Mouse (Mus musculus) brain, embryonic 14.5 days (tissue): ENCODE data around the gene Thbd. TPM values are rescaled to one million over a fixed set of nuclear protein-coding genes. Genes with fewer than 3 reads are reported as not detected.

Experiments used
- DNase-seq: peaks from one replicate; pipeline ENCODE4 v3.0.0-alpha.2; 2011; ENCODE audit warnings: low read depth
- CTCF ChIP-seq: fragments of 200-500 bp; IDR thresholded peaks from 2 replicates; pipeline ENCODE4 v1.5.1; 2012; ENCODE audit warnings: inconsistent platforms, mild to moderate bottlenecking, moderate library complexity, borderline replicate concordance; ENCODE audit not compliant: insufficient read depth, insufficient read length; ENCODE audit errors: extremely low read depth
- POLR2A ChIP-seq: fragments of 200-500 bp; IDR thresholded peaks from 2 replicates; pipeline ENCODE4 v1.6.1; 2012; ENCODE audit warnings: mild to moderate bottlenecking, inconsistent platforms, borderline replicate concordance; ENCODE audit not compliant: poor library complexity, insufficient read depth, insufficient read length, severe bottlenecking; ENCODE audit errors: extremely low read depth
- polyA plus RNA-seq: library from polyadenylated mRNA; depleted of rRNA; stranded (reverse); fragments of >200 nt; gene quantifications from 2 replicates; pipeline ENCODE4 v1.2.3, GENCODE M21; 2012; rRNA removed

The Thbd gene
- polyA plus RNA-seq, result 4.6 and 6.4 TPM in 2 replicates

DNA sequence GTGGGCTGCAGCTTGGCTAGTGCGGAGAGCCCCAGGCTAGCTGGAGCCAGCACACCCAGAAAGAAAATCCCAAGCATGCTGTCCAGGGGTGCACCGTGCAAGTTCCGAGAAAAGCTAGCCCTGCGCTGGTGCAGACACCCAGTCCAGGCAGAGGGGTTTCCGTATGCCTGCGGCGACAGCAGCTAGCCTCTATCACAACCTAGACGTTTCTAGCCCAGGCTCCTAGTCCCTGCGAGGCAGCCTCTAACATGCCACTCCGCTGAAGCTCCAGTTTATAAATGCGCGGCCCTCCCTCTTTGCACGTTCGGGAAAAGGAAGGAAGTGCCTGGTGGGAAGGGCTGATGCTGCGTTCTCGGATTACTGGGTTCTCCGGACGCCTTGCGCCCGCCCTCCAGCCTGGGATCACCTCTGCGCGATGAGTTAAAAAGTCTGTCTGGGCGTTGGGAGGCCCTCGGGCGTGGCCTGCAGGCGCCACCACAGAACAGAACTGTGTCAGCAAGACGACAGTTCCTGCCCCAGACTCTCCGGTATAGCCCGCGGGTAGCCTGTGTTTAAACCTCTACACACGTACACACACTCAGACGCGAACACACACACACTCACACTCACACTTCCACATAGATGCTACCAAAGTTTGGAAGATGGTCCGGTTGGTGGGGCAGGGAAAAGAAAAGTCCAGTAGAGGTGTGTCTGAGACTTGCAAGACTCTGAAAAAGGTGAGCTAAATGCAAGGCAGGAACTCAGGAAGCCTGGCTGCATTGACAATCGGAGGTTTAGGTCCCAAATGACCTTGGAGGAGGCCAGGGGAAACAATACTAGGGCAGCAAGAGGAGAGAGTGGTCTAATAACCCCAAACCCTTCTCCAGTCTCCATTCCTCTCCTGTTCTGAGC lies at the start of gene Thbd:
TSS of gene Thbd (minus strand) at position 319 of the 891 bp plus-strand sequence.
- TF ChIP-seq CTCF (no peak), POLR2A (no peak)
- DNase-seq, result peak; percentile 59

DNA sequence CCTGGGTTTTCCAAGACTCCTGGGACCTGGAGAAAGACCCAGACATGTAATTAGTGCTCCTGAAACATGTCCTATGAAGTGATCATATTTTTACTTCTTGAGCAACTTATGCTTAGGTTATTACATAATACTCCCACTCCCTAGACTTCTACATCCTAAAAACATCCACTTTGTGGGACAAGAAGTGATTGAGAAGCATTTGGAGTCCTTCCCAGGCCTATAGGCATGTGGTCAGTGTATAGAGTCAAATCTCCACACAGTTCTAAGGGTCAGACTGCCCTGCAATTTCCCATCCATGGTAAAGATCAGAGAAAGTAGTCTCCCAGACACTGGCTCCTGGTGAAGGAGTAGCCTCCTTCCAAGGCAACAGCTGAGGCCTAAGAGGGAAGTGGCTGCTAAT lies 47.4 kb upstream of the Thbd start:
- DNase-seq, result no peak
- TF ChIP-seq CTCF, result no peak
- no peak for TF ChIP-seq POLR2A

DNA sequence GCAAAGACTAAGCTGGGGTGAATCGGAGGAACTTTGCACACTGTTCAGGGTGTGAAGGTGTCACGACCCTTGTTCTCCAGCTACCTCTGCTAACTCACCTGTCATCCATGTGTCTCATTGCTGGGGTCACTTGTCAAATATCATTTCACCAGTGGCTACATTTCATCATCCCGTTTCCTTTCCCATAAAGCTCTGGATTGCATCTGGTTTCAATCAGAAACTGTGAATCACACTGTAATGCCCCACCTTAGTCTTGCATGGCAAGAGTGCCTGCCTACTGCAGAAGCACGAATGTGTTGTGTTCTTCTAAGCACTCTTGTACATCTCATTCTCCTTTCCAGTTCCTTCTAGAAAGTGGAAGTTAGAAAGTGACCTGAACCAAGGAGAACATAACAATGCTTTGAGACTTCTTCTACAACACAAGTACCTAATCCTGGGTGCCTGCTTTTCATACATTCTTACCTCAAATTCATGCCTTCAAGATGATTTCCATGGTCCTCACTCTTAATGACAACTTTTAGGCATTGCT lies 46.1 kb upstream of the Thbd start:
- TF ChIP-seq CTCF (no peak), POLR2A (no peak)
- no peak for DNase-seq

DNA sequence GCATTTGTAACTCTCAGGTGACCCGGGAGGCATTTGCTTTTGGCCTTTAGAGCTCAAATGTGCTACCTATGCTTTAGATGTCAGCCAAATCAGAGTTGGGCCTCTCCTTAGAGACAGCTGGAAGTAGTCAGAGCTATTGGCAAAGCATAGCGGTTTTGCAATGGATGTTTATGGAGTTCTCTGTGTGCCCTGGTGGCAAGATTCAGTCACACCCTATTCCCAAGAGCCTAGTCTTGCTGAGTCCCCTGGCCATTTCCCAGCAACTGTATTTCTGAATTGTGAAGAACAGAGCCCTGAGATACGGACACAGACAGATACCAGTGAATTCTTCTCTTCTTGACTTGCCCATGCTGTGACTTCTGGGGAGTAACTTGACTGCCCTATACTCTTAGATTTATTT lies 45.1 kb upstream of the Thbd start:
- DNase-seq, result no peak
- no peak for TF ChIP-seq CTCF
- TF ChIP-seq POLR2A, result no peak

DNA sequence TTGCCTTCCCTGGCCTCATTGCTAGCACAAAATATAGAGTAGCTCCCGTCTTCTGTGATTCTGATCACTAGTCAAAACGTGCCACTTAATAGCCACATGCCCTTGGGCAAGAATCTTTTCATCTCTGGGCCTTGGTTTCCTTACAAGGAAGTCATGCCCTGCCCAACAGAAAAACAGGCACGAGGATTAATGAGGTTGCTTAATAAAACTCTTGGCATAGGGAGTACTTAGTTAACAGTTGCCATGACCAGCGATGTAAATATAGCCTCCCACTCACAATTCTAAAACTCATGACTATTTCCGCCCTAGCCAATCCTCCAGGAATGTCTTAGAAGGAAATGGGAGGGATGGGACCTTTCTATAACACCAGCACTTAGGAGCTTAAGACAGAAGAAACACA lies 43.5 kb upstream of the Thbd start:
- no peak for TF ChIP-seq POLR2A
- no peak for TF ChIP-seq CTCF
- DNase-seq, result no peak

DNA sequence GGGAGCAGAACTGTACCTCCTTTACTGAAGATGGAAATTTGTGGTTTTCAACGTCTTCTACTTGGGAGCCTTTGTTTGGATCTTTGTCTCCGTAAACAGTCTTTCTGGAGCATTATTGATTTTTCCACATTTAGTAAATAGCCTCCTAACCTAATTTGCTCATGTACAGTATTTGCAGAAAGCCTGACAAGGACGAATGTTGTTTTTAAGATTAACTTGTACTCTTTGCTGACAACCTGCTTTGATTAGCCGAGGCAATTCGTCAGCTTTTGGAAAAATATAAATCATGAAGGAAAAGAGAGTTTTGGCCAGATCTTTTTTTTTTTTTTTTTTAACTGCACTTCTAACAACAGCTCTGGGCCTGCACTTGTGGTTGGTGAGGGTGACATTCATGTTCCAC lies 42.6 kb upstream of the Thbd start:
- TF ChIP-seq POLR2A, result no peak
- TF ChIP-seq CTCF, result no peak
- DNase-seq, result no peak

DNA sequence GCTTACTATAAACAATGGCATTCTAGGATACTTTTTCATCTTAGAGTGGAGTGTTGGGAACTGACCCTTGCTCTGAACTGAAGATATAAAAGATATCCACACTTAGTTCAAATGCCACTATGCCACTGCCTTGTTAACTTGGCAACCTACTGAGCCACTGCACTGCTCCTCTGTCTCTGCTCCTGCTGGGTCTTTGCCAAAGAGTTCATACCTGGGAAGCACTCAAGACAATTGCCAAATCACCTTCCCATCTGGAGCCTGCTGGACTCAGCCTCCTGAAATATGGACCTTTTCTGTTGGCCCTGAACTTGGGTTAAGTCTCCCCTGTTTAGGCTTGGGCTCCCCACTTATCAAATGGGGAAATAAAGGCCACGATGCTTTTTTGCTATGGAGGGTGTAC lies 41.7 kb upstream of the Thbd start:
- DNase-seq, result no peak
- TF ChIP-seq POLR2A (no peak), CTCF (no peak)

DNA sequence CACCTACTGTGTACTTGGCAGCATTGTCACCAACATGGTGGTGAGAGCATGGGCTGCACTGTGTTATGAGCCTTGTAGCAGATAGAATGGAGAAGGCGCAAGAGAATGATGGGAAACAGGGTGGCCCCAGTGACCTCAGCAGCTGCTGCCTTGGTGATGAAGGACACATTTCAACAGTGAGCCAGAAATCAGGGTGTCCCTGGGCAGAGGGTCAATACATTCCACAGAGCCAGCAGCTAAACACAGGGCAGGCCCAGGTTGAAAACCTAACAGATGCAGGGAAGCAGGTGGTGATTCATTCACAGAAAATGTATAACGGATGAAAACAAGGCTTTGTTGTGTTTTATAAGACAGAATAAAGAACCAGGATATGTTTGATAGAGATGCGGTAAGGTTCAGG lies 38.5 kb upstream of the Thbd start:
- TF ChIP-seq POLR2A, result no peak
- no peak for TF ChIP-seq CTCF
- no peak for DNase-seq

DNA sequence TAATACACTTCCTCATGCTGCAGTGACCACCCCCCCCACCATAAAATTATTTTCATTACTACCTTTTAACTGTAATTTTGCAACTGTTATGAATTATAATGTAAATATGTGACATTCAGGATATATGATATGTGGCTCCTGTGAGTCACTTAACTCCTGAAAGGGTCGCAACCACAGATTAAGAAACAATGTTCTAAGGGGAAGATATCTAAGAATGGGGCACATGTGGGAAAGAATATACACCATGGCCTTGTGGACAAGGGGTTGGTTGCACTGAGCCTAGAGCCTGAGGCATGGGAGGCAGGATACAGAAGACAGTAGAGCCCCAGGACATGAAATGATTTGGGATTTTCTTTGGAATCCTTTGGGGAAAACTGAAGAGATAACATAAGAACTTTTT lies 37.6 kb upstream of the Thbd start:
- TF ChIP-seq CTCF (no peak), POLR2A (no peak)
- no peak for DNase-seq

DNA sequence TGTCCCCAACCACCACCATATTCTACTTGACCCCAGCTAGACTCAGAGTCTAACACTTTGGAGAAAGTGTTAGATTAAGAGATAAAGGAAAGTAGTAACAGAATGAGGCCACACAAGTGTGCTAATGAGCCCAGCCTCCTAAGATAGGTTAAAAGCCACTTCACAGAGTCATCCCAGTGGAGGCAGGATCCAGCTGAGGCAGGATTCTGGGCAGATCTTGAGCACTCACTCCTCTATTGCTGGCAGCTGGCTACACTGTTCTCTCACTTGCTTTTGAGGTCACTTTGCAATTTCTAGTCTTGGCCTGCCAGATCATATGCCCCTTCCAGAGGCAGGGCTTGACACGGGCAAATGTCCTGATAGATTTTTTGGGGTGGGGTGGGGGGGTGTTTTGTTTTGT lies 36.5 kb upstream of the Thbd start:
- TF ChIP-seq CTCF, result no peak
- no peak for TF ChIP-seq POLR2A
- DNase-seq, result no peak

DNA sequence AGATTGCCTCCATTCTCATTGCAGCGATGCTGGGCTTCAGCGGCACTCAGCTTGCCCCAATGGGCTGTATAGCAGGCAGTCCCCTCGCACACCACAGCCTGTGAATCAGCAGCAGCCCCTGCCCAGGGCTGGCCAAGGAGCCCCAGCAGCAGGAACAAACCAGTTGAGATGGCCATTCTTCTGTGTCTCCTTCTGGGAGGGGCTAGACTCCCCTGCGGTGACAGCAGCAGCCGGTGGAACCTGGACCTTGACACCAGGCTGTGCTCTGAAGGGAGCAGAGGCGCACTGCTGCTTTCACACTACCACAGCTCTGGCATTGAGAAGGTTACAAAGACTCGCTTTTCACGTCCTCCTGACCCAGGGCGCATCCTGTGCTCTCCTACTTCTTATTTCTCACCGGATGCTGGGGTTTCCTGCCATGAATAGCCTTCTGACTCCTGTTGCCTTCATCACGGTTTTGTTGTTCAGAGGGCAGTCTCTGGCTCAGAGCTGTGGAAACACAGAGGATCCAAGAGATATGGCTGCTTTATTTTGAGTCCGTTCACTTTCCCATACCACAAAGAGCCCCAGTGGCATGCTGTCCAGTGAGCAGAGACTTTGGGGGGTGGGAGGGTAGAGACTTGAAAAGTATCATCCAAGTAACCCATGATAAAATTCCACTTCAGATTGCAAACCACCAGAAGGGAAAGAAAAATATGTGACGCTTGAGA lies 35.4 kb upstream of the Thbd start, which contains the start of gene Cd93:
TSS of gene Cd93 (minus strand) at position 315 of the 710 bp plus-strand sequence.
- DNase-seq, result no peak
- no peak for TF ChIP-seq CTCF
- TF ChIP-seq POLR2A, result no peak
